Mouse (Mus musculus) cortical plate, adult 2 months (tissue): ENCODE results near the gene 4930556J24Rik. TPM values are rescaled to one million over a fixed set of nuclear protein-coding genes. Genes with fewer than 3 reads are reported as not detected.

Source experiments
- H3K27ac ChIP-seq: fragments of 200-500 bp; 2 replicates; pipeline ENCODE4 v1.5.1; 2012; ENCODE audit warnings: low read length, control low read depth, inconsistent platforms; ENCODE audit not compliant: insufficient read depth
- H3K4me1 ChIP-seq: fragments of 200-500 bp; 2 replicates; pipeline ENCODE4 v1.6.1; 2011; ENCODE audit warnings: low read length; ENCODE audit not compliant: control insufficient read depth, insufficient read depth
- H3K4me3 ChIP-seq: fragments of 200-500 bp; 2 replicates; pipeline ENCODE4 v1.5.1; 2011; ENCODE audit warnings: mild to moderate bottlenecking, low read length, control low read depth; ENCODE audit not compliant: insufficient read depth
- CTCF ChIP-seq: fragments of 200-500 bp; IDR thresholded peaks from 2 replicates; pipeline ENCODE4 v1.5.1; 2011; ENCODE audit warnings: mild to moderate bottlenecking, control low read depth, low read length; ENCODE audit not compliant: insufficient read depth; ENCODE audit errors: extremely low read depth
- POLR2A ChIP-seq: fragments of 200-500 bp; IDR thresholded peaks from 2 replicates; pipeline ENCODE4 v1.6.1; 2011; ENCODE audit warnings: mild to moderate bottlenecking, low read length, control low read depth; ENCODE audit not compliant: insufficient read depth; ENCODE audit errors: extremely low read depth
- polyA plus RNA-seq: library from polyadenylated mRNA; depleted of rRNA; stranded (reverse); fragments of >200 nt; gene quantifications from 2 replicates; pipeline ENCODE4 v1.2.3, GENCODE M21; 2012

The 4930556J24Rik gene
- polyA plus RNA-seq, 1 experiment, result 0.27 TPM

- no peak overlapping the region for H3K27ac ChIP-seq
- no peak overlapping the region for H3K4me3 ChIP-seq
- TF ChIP-seq POLR2A (no peak), CTCF (no peak)
- H3K4me1 ChIP-seq, result no peaks in the 10 kb centered on the region
These were observed 18.9 kb upstream of the 4930556J24Rik start for GRCm38 (mm10) chr11:3995511-3995910.

DNA sequence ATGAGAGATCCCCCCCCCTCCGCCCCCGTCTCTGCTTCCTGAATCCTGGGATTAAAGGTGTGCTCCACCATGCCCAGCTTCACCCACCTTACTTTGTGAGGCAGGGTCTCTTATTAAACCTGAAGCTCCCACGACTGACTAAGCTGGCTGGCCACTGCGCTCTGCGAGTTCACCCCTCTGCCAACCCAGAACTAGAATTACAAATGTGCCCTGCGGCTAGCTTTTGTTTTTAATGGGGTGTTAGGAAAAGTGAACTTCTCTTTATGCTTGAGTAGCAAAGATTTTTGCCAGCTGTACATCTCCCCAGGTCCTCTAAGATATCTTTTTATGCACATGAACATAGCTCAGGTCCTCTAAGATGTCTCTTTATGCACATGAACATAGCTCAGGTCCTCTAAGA is 17.3 kb upstream of the 4930556J24Rik start:
- Histone ChIP-seq H3K4me1 (0 out of 2 replicates have a peak, but pooled peaks cover 1% of the 10 kb centered on the region), H3K4me3 (no peak overlapping the region), H3K27ac (no peak overlapping the region)
- no peak for TF ChIP-seq CTCF
- no peak for TF ChIP-seq POLR2A

DNA sequence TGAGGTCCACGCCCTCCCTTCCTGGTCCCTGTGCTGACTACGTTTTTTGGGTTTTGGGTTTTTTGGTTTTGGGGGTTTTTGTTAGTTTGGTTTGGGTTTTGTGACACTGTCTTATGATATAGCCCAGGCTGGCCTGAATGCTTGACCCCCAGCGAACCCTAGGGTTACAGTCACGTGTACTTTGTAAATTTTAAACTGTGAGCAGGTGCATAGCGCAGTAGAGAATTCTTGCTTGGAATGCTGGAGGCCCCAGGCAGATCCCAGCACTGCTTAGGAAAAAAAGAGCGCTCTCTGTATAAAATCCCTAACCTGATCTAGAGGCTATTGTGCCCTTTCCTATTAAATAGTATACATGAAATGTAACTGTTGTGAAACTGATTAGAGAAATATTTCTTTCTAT is 16.6 kb upstream of the 4930556J24Rik start:
- Histone ChIP-seq H3K4me3 (no peak overlapping the region), H3K27ac (no peak overlapping the region), H3K4me1 (0 out of 2 replicates have a peak, but pooled peaks cover 1% of the 10 kb centered on the region)
- TF ChIP-seq POLR2A (no peak), CTCF (no peak)

DNA sequence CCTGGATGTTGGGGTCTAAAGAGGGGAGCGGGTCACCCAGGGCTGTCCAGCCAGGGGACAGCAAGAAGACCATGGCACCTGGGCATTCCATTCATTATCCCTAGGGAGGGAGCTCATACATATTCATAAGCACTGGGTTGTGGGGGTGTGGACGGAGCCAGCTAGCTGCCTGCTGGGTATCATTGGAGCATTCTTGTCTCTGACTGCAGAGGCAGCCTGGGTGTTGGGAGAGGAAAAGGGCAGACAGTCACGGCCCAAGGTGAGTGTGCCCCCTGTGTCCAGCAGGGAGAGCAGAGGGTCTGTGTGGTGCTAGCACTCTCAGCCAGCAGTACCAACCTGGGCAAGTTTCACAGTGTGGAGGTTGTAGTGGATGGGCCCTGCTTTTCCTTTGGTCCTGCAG is 13.2 kb upstream of the 4930556J24Rik start:
- TF ChIP-seq CTCF (no peak), POLR2A (no peak)
- H3K4me1 ChIP-seq, result 0 out of 2 replicates have a peak, but pooled peaks cover 1% of the 10 kb centered on the region

DNA sequence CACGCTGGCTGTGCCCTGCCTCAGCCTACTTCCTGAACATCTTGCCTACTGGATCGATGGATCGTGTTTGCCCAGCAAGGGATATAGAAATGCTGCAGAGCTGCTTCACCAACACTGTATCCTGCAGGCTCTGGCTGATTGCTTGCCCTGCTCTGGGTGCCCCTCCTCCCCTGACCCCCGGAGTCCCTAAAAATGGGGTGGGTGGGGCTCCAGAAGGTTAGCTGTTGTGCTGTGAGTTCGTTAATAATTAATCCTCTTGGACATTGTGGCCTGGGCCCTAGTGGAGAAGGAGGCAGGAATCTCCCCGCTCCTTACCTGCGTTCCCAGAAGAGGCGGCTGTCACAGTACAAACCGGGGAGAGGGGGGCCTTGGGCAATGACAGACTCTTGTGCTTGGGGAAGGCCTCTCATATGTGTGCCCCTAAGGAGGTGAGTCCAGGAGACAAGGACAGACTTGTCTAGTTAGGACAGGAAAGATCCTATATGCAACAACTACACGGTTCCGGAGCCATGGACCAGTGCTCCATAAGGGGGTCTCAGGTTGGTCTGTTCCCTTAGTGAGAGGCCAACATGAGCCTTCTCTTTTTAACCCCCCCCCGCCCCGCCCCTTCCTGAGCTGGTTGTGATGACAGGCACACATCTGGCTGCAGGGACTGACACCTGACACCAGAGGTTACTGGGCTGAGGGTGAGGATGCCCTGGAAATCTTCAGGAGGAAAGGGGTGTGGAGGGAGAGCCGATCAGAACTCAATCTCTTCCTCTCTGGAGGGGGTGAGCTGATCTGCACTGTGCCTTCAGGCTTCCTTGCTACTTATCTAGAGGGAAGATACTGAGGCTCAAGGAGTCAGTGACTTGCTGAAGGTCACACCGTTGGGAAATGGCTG is 7.5 kb upstream of the 4930556J24Rik start:
- peak overlapping the region; percentile 86 for H3K4me3 ChIP-seq
- H3K27ac ChIP-seq, result peak overlapping the region; percentile 95
- no peak for TF ChIP-seq POLR2A
- TF ChIP-seq CTCF, result no peak
- no peaks in the 10 kb centered on the region for H3K4me1 ChIP-seq

More for the DNA sequence above, 13.2 kb upstream of the 4930556J24Rik start:
- Histone ChIP-seq H3K27ac (no peak overlapping the region), H3K4me3 (no peak overlapping the region)

DNA sequence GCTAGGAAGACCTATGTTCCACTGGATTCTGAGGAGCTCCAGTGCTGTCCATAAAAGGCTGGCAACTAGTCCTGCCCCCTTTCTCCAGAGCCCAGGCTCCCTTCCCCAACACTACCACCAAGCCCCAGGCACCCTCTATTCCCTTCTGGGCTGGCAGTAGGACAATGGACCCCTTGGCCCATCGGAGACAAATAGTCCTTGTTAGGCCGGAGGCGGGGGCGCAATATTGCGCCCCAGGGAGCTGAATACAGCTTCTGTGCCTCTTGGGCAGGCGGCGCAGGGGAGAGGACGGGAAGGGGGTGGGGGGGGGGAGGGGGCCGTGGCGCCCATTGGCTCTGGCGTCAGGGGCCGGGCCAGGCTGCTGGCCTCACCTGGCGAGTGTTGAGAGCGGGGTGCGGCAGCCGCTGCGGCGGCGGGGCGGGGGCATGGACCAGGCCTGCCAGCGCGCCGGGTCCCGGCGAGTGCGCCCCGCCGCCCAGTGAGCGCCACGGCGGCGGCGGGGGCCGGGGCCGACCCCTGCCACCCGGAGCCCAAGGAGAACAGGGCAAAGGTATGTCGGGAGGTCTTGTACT is 6.8 kb upstream of the 4930556J24Rik start, which contains the start of gene Gal3st1:
Gene Gal3st1, plus strand, starts transcription at position 346 of the 572 bp plus-strand sequence.
- H3K4me1 ChIP-seq, result no peaks in the 10 kb centered on the region
- peak within 1 kb of the TSS; percentile 86 for H3K4me3 ChIP-seq
- H3K27ac ChIP-seq, result peak within 1 kb of the TSS; percentile 95
- TF ChIP-seq CTCF (no peak), POLR2A (peak; percentile 35; the same call in 1 of the 2 replicates)

DNA sequence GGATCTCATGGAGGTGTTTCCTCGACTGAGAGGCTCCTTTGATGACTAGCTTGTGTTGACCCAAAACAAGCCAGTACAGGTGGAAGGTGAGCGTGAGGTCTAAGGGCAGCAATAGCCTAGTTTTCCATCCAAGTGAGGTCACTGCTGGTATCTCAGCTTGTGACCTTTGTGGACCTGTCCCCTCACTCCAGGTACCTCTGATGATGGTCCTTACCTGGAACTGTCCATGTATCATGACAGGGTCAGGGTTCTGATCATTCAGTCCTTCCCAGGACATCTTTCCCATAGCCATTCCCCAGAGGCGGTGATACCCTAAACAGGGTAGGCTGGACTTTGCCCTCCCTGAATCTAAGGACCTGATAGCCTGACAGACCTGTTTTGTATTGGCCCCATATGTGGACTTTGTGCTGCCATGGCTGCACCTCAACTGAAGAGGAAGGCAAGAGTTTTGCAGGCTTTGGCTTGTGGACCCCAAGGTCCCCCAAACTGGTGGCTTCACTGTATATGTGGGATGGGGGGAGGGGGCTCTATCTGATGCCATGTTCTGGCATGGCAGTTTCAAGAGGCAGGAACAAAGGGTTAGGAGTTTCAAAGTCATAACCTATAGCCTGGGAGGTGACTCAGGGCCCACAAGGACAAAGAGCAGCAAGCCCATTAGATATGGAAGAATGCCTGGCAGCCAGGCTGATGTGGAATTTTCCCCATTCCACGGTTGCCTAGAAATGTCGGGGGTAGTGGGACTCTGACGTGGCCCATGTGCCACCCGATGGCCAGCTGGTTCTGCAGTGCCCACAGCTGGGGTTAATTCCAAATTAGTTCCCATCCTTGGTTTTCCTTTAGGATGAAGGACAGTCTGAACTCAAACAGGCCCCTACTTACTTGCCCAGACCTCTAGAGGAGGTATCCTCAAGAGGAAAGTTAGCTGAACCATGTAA is 6.0 kb upstream of the 4930556J24Rik start:
- TF ChIP-seq CTCF, result no peak
- no peak for TF ChIP-seq POLR2A
- H3K27ac ChIP-seq, result peak overlapping the region; percentile 83
- no peaks in the 10 kb centered on the region for H3K4me1 ChIP-seq
- H3K4me3 ChIP-seq, result peak overlapping the region; percentile 86; the same call in 1 of the 2 replicates

DNA sequence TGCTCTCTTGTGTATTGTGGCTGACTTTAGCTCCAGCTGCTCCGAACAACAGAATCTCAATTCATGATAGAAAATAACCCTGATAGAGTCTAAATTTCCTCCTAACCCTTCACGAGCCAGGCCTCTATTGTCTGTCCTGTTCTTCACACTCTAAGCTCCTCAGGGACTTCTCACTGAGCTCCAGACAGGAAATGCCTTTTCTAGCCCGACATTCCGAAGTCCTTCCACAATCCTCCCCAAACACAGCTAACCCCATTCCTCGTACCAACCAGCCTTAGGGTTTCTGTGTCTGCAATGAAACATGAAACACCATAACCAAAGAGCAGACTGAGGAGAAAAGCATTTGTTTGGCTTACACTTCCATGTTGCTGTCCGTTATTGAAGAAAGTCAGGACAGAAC is 5.0 kb upstream of the 4930556J24Rik start:
- TF ChIP-seq CTCF, result no peak
- Histone ChIP-seq H3K4me3 (no peak overlapping the region), H3K27ac (no peak overlapping the region), H3K4me1 (no peaks in the 10 kb centered on the region)

DNA sequence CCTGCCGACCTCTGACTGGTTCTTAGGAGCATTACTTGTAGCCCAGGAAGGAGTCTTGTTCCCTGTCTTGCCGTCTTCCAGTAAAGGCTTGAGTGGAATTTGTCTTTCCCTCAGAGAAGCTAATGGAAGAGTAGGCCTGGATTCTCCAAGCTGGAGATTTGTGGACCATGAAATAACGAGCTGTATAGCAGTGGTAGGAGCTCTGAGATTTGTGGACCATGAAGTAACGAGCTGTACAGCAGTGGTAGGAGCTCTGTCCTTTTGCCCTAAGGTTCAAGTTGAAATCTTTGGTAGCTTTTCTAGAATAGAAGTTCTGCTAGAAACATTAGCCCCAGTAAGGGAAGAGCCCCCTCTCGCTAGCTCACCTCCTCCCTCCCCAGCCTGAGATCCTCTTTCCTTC is 1.8 kb upstream of the 4930556J24Rik start:
- no peak overlapping the region for H3K27ac ChIP-seq

More for the DNA sequence above, 1.8 kb upstream of the 4930556J24Rik start:
- TF ChIP-seq CTCF (no peak), POLR2A (no peak)
- Histone ChIP-seq H3K4me1 (no peaks in the 10 kb centered on the region), H3K4me3 (no peak overlapping the region)
